Mouse (Mus musculus) v-Abl transformed pro-B cells (cell line): Measurements from ENCODE around the gene Nt5c2.

Experiments
- in situ Hi-C, 2 experiments: fragments of 400-800 bp; cut with MboI; formaldehyde crosslinking; loops; one replicate each; pipeline ENCODE4 v1.15.1; 2025; ENCODE audit not compliant: unreplicated experiment in 2 of 2

The Nt5c2 gene

DNA sequence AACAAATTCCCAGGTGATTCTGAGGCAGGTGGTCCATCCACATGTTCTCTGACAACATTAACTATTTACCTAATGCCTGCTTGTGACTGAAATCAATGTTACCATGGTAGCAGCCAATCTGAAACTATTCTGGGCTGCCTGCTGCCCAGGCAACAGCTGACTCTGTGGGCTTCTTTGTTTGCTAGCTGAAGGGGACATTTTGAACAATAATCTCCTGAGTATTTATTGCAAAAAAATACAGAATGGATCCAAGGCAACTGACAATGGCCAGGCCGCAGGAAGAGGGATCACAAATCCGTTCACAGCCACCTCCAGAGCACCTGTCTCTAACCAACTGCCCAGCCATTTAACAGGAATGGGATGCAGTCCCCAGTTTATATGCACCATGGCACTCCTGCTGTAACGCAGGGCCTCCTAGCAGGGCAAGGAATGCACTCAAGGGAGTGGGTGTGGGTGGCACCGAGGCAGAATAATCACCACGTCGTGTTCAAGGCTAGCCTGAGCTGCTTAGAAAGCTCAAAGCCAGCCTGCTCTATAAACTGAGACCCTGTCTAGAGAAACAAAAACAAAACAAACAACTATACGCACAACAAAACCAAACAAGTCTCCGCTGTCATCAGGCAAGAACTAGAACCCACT, 43.8 kb downstream of the Nt5c2 start:
- in situ Hi-C loops, result loop anchor here in 1 of 2 experiments (25.0 kb wide), 2 partner anchors 909 to 916 kb away; no protein-coding TSS in a partner anchor

DNA sequence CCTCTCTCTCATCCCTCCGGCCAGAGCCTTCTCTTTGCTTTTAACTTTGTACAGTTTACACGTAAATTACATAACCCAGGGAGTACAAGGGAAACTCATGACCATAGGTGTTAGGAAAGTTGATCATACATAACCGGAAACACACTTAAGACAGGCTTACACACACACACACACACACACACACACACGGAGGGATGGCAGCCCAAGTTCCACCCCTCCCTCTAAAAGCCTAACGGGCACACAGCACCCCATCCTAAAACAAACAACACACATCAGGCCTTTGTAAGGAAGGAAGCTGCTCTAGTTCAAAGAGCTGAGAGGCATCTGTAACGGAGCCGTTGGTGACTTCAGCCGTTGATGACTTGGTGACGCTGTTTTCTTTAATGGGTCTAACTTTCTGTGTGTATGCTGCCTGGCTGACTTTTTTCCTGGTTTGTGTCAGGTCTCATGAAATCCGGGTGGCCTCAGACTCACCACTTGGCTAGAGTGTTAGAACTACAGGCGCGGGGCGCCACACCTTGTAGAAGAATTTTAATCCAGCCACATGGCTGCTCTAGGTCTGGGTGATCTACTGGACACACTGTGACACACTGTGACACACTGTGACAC, 44.7 kb downstream of the Nt5c2 start:
- in situ Hi-C loops, result loop anchor here in 1 of 2 experiments (25.0 kb wide), 2 partner anchors 908 to 917 kb away; no protein-coding TSS in a partner anchor

DNA sequence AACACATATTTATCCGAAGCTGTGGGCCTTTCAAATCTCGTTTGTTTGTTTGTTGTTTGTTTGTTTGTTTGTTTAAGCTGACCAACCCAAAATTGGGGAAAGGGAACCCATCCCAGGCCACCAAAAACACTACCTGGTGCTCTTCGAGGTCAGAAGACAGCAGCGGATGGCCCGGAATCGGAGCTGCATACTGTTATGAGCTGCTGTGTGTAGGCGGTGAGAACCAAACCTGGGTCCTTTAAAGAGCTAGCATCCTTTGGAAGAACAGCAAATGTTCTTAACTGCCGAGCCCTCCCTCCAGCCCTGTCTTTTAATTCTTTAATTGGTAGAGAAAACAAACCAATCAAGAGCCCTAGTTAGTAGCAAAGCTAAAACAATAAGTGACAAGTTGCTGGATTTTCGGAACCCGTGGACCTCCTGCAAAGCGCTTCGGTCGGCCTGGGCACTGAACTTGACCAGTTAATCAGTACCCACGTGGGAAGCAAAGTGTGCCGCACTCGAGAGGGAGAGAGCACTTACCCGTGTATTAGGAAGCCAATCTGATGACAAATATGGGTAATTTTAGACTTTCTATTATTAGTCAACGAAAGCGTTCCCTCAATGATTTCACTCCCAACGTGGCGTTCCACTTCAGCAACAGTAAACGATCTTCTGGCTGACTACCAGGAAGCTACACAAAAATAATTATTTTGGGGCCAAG, 45.5 kb downstream of the Nt5c2 start:
- in situ Hi-C loops, result loop anchor here in 1 of 2 experiments (25.0 kb wide), 2 partner anchors 907 to 918 kb away; no protein-coding TSS in a partner anchor

DNA sequence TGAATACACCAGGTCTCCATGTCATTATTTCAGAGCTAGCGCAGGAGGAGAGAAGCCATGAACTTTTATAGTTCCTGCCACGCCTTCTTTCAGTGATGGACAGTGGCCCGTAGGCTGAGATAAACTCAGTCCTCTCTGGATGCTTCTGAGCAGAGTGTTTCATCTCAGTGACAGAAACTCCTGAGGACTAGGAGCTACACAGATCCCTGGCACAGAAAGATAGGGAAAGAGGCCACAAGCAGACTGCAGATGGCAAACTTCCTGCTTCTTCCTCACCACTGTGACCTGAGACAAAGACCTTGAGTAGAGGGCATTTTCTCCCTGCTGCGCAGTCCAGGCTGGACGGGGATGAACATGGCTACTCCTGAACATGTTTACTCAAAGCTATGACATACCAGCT, 46.1 kb downstream of the Nt5c2 start:
- in situ Hi-C loops, result loop anchor here in 1 of 2 experiments (25.0 kb wide), 2 partner anchors 907 to 918 kb away; no protein-coding TSS in a partner anchor

DNA sequence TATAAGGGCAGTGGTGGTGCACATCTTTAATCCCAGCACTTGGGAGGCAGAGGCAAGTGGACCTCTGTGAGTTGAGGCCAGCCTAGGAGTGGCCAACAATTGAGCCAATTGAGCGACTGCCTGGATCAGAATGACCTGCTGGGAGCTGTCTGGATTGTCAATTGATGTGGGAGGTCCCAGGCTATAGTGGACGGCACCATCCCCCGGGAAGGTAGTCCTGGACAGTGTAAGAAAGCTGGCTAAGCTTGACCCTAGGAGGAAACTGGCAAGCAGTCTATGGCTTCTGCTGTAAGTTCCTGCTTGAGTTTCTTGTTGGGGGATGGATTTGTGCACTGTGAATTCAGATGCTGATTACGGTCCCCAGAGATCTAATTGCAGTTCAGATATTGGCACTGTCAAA, 47.1 kb downstream of the Nt5c2 start:
- in situ Hi-C loops, result loop anchor here in 1 of 2 experiments (25.0 kb wide), 2 partner anchors 906 to 919 kb away; no protein-coding TSS in a partner anchor

DNA sequence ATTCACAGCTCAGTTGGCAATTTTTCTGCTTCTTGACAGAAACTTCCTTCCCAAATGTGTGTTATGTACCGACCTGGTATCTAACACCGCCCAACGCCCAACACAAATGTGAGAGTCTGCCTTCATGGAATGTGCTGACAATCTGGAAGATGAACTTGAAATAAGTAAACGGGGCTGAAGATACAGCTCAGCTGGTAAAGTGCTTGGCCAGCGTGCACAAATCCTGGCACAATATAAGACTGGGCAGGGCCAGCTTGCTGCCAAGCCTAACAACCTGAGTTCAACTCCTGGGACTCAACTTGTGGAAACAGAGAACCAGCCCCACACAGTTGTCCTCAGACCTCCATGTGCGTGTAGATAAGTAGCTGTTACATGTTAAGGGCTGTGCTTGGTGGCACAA, 48.6 kb downstream of the Nt5c2 start:
- in situ Hi-C loops, result loop anchor here in 1 of 2 experiments (25.0 kb wide), 2 partner anchors 904 to 921 kb away; no protein-coding TSS in a partner anchor

DNA sequence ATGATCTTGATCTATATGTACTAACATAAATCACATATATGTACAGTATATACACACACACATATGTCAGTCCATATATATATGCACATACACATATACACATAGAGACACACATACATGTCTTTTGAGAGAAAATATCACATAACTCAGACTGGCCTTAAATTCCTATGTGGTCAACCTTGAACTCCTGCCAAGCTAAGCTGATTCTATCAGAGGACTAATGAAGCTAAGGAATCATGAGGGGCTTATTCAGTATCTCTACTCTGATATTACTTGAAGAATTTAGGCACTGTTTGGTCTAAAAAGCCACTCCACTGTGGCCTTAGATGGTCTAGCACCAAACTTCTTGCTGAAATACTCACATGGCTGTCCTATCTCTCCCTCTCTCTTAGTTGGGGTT, 49.5 kb downstream of the Nt5c2 start:
- in situ Hi-C loops, result loop anchor here in 1 of 2 experiments (25.0 kb wide), 2 partner anchors 903 to 922 kb away; no protein-coding TSS in a partner anchor

DNA sequence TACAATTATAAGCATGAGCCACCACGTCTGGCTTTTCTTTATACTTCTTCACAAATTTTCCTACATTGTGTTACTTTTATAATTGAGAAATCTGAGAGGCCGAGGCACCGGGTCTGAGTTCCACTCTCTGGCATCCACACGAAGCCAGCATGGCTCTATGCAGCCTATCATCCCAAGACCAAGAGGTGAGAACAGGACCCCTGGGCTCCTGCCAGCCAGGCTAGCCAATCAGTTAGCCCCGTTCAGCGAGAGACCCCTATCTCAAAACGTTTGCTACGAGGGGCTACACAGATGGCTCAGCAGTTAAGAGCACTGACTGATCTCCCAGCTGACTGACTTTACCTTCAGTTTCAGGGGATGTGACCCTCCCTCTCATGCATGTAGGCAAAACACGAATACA, 50.6 kb downstream of the Nt5c2 start:
- in situ Hi-C loops, result loop anchor here in 1 of 2 experiments (25.0 kb wide), 2 partner anchors 902 to 923 kb away; no protein-coding TSS in a partner anchor

DNA sequence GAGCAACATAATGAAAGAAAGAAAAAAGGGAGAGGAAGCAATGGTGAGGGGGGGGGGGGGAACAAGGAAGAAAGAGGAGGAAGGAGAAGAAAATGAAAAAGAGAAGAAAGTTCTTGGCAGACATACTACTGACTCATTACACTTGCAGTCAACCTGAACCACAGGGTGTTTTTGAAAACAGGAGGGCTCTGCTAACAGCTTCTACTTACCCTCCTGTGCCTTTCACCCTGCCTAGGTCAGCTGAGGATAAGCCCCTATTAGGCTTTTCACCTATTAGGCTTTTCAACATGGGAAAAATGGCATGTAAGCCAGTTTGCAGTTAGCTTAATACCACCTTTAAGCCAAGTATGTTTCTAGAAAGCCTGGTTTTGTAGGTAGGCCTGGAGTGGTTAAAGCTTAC, 51.5 kb downstream of the Nt5c2 start:
- in situ Hi-C loops, result loop anchor here in 1 of 2 experiments (25.0 kb wide), 2 partner anchors 901 to 924 kb away; no protein-coding TSS in a partner anchor

DNA sequence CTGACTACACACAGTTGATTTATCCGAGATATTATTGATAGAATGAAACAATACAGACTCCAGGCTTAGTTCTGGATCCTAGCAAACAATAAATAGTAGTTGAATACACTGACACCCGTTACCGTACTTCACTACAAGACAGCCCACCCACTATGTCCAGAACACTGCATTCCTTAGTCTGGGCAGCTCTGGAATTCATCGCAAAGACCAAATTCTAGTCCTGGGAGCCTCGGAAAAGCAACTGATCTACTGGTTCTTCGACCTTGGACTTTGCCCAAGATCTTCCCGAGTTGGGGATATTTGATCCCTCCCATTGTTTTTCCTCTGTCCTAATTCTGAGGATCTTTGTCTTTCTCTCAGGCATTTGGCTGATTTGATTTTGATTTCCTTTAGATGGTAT, 52.1 kb downstream of the Nt5c2 start:
- in situ Hi-C loops, result loop anchor here in 1 of 2 experiments (25.0 kb wide), 2 partner anchors 901 to 924 kb away; no protein-coding TSS in a partner anchor

DNA sequence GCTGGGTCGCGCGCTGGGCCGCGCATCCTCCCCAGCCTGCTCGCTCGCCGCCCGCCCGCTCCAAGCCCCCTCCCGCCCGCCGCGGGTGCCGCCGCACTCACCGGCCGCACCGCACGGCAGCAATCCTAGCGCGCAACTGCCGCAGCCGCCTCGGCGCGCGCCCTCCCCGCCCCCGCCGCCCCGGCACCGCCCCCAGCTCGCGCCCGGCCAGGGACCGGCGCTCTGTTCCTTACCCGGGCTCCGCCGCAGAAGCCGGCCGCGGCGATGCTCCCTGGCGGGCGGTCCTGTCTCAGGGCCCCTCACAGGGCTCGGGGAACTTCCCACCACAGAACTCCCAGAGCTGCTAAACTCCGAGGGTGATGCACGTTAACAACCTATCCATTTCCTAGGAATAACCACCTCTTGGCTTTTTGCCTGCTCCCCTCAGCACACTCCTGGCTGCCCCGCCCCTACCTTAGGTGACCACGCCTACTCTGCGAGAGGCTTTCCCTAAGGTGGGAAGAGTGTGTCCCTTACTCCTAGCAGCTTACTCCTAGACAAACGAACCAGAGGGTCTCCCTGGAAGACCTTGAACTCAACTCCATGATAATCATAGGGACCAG, 52.7 kb downstream of the Nt5c2 start:
- in situ Hi-C loops, result loop anchor here in 1 of 2 experiments (25.0 kb wide), 2 partner anchors 900 to 925 kb away; no protein-coding TSS in a partner anchor

DNA sequence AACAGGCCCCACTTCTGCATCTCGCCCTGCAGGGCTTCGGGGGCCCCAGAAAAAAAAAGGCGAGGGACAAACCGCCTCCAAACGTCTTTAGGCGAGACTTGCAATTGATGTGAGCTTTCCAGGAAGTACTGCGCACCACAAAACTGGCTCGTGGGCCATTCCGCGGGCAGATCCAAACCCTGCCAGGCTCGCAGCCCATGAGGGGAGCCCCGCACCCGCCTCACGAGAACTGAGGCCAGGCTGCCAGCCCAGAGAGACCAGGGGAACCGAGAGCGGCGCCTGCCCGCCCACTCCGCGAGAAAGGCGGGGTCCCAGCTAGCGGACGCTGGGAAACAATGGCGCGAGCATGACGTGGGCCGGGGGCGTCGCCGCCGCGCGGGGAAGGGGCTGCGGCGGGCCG, 53.3 kb downstream of the Nt5c2 start:
- in situ Hi-C loops, result loop anchor here in 1 of 2 experiments (25.0 kb wide), 2 partner anchors 899 to 926 kb away; no protein-coding TSS in a partner anchor

DNA sequence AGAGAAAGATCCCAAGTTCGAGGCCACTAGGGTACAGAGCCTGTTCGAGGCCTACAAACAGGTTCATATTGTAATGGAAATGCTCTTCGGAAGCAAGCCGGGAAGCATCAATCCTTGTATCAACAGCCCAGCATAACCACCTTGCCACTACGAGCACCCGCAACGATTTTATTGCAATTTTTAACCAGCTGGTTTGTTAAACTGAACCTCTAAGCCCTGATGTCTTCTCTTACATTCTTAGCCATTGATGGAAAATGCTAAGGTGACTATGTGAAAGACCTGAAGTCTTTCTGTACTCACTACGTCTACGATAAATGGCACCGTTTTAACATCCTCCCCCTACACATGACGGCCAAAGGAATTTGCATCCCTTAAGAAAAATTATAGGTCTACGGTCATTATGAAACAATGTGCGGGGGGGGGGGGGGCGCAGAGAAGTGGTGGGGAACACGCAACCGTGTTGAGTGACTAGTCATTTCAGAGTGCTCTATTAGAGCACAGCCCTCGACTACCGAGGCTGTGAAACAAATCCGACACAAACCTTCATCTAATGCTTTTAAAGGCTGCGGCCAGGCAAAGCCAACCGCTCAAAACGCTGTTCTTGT, 53.8 kb downstream of the Nt5c2 start:
- in situ Hi-C loops, result loop anchor here in 1 of 2 experiments (25.0 kb wide), 2 partner anchors 899 to 926 kb away; no protein-coding TSS in a partner anchor

DNA sequence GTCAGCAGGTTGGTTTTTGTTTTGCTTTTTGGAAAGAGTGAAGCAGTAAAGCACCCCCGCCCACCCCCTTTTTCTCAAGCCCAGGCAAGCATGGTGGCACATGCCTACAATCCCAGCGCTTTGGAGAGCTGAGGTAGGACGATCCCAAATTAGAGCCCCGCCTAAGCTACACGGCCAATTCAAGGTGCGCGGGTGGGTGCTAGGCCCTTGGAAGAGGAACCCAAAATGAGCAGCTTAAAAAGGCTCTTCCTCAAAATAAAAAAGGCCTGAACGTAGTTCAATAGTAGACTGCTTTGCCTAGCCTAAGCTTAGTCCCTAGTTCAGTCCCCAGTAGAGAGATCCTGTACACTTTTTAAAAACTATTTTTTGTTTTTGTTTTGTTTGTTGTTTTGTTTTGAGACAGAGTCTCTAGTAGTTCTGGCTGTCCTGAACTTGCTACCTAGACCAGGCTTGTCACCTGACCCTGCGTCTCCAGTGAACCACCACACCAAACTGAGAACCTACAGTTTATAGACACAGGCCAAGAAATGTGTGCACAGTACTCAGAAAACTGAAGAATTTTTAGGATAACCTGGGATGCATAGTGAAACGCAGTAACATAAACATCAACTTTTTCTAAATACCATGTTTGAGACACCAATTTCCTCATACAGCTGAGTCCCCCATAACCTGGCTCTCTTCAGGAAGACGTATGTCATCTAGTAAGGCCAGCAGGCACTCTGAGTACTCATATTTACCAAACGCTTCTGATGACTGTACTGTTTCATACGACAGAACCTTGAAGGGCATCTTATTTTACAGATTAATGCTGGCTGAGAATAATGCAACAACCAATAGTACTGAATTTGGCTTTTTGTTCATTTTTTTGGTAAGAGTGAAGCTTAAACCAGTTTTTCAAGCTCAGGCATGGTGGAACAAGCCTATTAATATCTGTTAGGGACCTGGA, 54.6 kb downstream of the Nt5c2 start:
- in situ Hi-C loops, result loop anchor here in 1 of 2 experiments (25.0 kb wide), 2 partner anchors 898 to 927 kb away; no protein-coding TSS in a partner anchor

DNA sequence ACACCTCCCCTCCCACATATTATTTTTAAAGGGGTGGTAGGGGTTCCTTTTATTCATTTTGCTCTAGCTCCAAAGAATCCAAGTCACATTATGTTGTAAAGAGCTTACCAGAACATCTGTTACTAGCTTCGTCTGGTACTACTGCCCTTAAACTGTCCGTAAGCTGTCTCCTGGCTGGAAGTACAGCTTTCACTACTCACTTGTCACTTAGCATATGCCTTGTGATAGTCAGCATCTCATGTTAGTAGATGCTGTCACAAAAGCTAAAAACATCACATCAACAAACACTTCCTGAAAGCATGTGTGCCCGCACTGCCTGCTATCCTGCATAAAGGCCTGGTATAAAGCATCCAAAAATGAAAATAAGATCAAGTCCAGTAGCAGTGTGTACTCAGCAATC, 55.4 kb downstream of the Nt5c2 start:
- in situ Hi-C loops, result loop anchor here in 1 of 2 experiments (25.0 kb wide), 2 partner anchors 897 to 928 kb away; no protein-coding TSS in a partner anchor

DNA sequence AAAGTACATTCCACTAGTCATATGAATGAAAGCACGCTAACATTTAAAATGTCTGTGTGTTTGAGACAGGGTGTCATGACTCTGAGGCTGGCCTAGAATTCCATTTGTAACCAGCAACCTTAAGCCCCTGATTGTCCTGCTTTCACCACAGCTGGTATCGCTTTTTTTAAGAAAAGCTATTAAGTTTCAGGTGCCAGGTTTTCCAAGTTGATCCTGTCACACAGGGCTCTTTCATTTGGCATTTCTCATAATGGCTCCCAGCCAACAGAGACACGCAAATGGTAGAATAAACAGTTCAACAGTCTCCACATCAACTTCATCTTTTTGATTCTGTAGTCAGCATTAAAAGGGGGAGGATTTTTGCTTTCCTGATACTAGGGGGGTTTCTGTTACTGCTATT, 56.4 kb downstream of the Nt5c2 start:
- in situ Hi-C loops, result loop anchor here in 1 of 2 experiments (25.0 kb wide), 2 partner anchors 896 to 929 kb away; no protein-coding TSS in a partner anchor

DNA sequence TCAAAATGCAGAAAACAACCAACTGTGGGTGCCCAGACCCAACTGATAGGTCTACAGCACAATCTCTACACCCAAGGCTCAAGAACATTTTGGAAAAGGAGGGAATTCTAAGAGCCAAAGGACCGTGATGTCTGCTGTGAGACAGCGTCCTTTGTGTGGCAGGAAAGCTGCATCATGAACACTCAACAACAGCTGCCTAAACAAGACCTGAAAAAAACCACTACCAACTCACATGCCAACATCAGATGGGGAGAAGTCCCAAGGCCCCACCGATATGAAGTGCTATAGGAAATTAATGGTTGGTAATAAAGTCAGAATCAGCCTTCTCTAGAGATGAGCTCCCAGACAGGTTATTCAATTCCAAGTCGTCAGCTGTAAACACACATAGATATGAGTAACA, 57.0 kb downstream of the Nt5c2 start:
- in situ Hi-C loops, result loop anchor here in 1 of 2 experiments (25.0 kb wide), 2 partner anchors 896 to 929 kb away; no protein-coding TSS in a partner anchor

DNA sequence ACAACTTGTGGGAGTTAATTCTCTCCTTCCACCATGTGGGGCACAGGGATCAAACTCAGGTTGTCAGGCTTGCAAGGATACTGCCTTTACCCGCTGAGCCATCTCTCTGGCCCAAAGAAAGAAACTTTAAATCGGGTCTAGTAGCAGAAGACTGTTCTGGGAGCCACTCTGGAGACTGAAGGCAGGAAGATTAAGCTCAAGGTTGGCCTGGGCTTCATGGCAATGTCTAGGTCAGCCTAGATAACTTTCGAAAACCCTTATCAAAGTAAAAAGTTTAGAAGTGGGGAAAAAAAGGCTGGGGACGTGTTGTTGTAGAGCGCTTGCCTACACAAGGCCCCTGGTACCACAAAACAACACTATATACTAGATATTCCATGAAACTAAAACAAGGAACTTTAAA, 58.0 kb downstream of the Nt5c2 start:
- in situ Hi-C loops, result loop anchor here in 1 of 2 experiments (25.0 kb wide), 2 partner anchors 895 to 930 kb away; no protein-coding TSS in a partner anchor
